Mouse (Mus musculus): ENCODE measurements around the gene Olfr1155. TPM values are rescaled to one million over a fixed set of nuclear protein-coding genes. Genes with fewer than 3 reads are reported as not detected.

The Olfr1155 gene
- polyA plus RNA-seq (2021) = not detected

DNA sequence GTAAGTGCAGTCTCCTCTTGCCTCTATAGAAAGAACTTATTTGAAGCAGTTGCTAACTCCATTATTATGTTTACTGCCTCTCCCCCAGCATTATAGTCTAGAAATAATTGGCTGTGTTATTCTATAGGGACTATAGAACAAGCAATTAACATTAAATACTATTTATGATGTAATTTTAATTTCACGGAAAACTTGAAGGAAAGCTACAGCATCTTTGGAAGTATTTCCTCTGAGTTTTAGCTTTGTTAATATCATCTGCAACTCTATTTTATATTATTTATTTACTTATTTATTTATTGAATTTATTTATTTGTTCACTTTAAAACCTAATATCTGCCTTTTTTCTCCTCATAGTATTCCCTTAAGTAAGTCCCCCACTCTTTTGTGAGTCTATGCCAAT, at the start of gene Olfr1155:
Olfr1155 (minus strand) TSS at position 101 of the 400 bp plus-strand sequence.
- ATAC-seq = no peak
- no peak for DNase-seq (ENCODE audit: low read depth, low spot score)
- ChIA-PET CTCF (no interaction called here), POLR2A (no interaction called here)
- no peak for TF ChIP-seq CTCF (IDR thresholded peaks at IDR 0.05)
- in situ Hi-C loops (cut with MboI; ENCODE audit: low pct_unique_long_range_greater_than_20kb) = no loop called here
- H3K27me3 ChIP-seq = no peaks in the 10 kb centered on the region

DNA sequence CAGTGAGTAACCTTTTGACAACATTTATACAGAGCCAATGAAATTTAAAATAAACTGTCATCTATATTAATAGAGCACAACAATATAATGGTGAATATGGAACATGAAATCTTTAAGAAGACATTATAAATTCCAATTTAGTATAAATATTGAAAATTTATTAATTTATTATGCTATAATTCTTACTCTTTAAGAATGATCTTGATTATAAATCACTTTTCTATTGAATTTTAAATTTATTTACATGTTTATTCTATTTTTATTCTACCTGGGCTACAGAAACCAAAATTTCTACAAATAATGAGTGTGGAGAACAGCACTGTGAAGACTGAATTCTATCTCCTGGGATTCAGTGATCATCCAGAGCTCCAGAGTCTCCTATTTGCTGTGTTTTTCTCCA, 44.9 kb upstream of the Olfr1155 start, which contains the start of gene Olfr1158:
Olfr1158 (plus strand) TSS at position 301 of the 400 bp plus-strand sequence.
- H3K27me3 ChIP-seq = no peaks in the 10 kb centered on the region
- ATAC-seq (no peak), DNase-seq (ENCODE audit: low read depth, low spot score) (no peak)
- TF ChIP-seq CTCF (IDR thresholded peaks at IDR 0.05) = no peak
- POLR2A ChIA-PET = no interaction called here
- CTCF ChIA-PET = no interaction called here
- in situ Hi-C loops (cut with MboI; ENCODE audit: low pct_unique_long_range_greater_than_20kb) = no loop called here

DNA sequence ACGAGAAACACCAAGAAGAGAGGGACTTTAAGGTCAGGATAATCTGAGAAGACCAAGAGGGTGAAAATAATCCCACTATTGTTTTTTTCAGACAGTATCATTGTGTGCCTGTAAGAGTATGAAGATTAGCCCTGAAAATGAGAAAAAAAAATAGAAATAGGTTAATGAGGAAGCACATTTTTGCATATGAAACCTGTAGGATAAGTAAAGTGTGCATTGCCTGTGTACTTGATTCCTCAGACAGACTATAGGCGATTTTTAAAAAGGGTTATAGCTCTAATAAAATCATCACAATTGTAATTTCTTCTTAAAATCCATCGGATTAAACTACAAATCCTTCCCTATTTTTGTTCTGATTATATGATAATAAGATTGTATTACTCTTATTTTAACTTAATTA, 29.6 kb upstream of the Olfr1155 start, which contains the start of gene Olfr74:
Olfr74 (minus strand) TSS at position 101 of the 400 bp plus-strand sequence.
- DNase-seq (ENCODE audit: low read depth, low spot score) (no peak), ATAC-seq (no peak)
- POLR2A ChIA-PET = interaction anchor here (0.6 kb wide), 1 partner anchor 10 kb away, joined by 3 read pairs; no protein-coding TSS in a partner anchor
- CTCF ChIA-PET = no interaction called here
- no peaks in the 10 kb centered on the region for H3K27me3 ChIP-seq
- TF ChIP-seq CTCF (IDR thresholded peaks at IDR 0.05) = no peak
- in situ Hi-C loops (cut with MboI; ENCODE audit: low pct_unique_long_range_greater_than_20kb) = no loop called here

DNA sequence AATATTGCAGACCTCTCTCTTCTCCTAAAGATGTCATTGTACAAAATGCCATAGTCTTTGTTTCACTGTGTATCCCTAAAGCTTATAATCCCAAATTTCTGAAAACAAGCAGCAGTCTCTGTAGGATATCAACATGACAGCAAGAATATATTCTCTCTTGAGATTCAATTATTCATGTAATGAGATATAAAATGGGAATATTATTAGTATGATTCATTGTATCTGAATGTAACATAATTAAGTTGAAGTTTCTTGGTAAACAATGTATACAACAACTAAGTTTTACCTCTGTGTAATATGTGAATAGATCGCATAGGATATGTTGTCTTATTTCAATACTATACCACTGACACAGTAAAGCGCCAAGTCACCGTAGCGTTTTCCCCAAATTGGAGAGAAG, 23.3 kb upstream of the Olfr1155 start, which contains the start of gene Olfr1157:
Olfr1157 (minus strand) TSS at position 101 of the 400 bp plus-strand sequence.
- ChIA-PET POLR2A (no interaction called here), CTCF (no interaction called here)
- in situ Hi-C loops (cut with MboI; ENCODE audit: low pct_unique_long_range_greater_than_20kb) = no loop called here
- TF ChIP-seq CTCF (IDR thresholded peaks at IDR 0.05) = no peak
- ATAC-seq (no peak), DNase-seq (ENCODE audit: low read depth, low spot score) (no peak)
- H3K27me3 ChIP-seq = no peaks in the 10 kb centered on the region

DNA sequence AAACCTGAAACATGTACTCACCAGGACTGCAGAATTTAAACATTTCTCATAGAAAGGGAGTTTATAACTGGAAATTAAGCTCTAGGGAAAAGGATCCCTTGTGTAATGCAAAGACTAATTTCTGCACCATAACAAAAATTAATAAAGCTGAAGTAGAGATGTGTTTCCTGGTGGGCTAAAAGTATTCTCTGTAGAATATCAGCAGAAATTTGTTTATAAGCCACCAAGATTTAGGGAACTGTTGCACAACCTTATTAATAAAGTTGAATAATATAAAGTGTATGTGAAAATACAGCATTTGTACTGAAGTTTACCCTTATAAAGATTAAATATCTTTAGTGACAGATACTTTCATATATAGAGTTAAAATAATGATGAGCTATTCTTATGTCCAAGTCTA, 8.1 kb upstream of the Olfr1155 start, which contains the start of gene Olfr1156:
Olfr1156 (minus strand) TSS at position 101 of the 400 bp plus-strand sequence.
- no peak for DNase-seq (ENCODE audit: low read depth, low spot score)
- H3K27me3 ChIP-seq = no peaks in the 10 kb centered on the region
- TF ChIP-seq CTCF (IDR thresholded peaks at IDR 0.05) = no peak
- ChIA-PET CTCF (no interaction called here), POLR2A (no interaction called here)
- in situ Hi-C loops (cut with MboI; ENCODE audit: low pct_unique_long_range_greater_than_20kb) = no loop called here
- ATAC-seq = no peak

DNA sequence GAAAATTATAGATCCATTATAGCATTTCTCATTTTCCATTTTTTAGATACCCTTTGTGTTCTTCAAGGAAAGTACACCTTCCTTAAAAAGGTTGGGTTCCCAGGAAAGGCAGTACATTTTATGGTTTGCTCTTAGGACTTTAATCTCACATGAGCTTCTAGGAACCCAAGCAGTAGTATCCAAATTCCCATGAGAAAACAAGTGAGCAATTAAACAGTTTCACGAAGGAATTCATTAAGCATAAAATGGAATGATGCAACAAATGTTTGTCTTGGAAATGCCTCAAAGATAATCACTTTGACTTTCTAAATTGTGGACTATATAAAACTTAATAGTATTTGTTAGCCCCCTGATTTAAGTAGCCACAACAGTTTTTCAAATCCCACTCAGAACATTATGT, 39.9 kb downstream of the Olfr1155 start, which contains the start of gene Olfr1154:
Olfr1154 (minus strand) TSS at position 101 of the 400 bp plus-strand sequence.
- no peak for TF ChIP-seq CTCF (IDR thresholded peaks at IDR 0.05)
- no peaks in the 10 kb centered on the region for H3K27me3 ChIP-seq
- ChIA-PET CTCF (no interaction called here), POLR2A (no interaction called here)
- in situ Hi-C loops (cut with MboI; ENCODE audit: low pct_unique_long_range_greater_than_20kb) = no loop called here
- no peak for ATAC-seq
- no peak for DNase-seq (ENCODE audit: low read depth, low spot score)

DNA sequence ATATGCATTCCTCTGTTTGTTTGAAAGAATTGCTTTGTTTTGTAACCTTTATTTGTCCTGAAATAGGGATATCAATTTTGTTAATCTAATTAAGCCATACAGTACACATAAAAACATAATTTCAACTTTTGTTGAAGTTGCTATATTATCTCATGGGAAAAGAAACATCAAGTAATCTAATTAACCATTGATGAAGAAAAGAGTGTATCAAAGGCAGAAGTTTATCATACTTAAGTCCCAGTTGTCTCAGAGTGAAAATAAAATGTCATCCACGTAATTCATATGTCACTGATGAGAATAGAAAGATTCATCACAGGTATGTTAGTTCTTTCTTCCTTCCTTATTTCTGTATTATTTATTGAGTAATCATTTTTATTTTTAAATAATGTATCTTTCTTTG, 50.3 kb downstream of the Olfr1155 start, which contains the start of gene Olfr1153:
Olfr1153 (plus strand) TSS at position 301 of the 400 bp plus-strand sequence.
- CTCF ChIA-PET = no interaction called here
- in situ Hi-C loops (cut with MboI; ENCODE audit: low pct_unique_long_range_greater_than_20kb) = no loop called here

More for the DNA sequence above, 50.3 kb downstream of the Olfr1155 start, which contains the start of gene Olfr1153:
- ATAC-seq (no peak), DNase-seq (ENCODE audit: low read depth, low spot score) (no peak)
- H3K27me3 ChIP-seq = no peaks in the 10 kb centered on the region
- POLR2A ChIA-PET = no interaction called here
- no peak for TF ChIP-seq CTCF (IDR thresholded peaks at IDR 0.05)

Other genes starting within 250 kb of the Olfr1155 start
- gene Olfr1137, start 232.0 kb downstream of the Olfr1155 start, polyA plus RNA-seq (2021) = not detected
- not detected for gene Olfr1138, start 205.2 kb downstream of the Olfr1155 start, polyA plus RNA-seq (2021)
- gene Olfr1140, start 201.4 kb downstream of the Olfr1155 start, polyA plus RNA-seq (2021) = not detected
- not detected for gene Olfr1141, start 191.1 kb downstream of the Olfr1155 start, polyA plus RNA-seq (2021)
- not detected for gene Olfr152, start 165.7 kb downstream of the Olfr1155 start, polyA plus RNA-seq (2021)
- not detected for gene Olfr1143, start 144.5 kb downstream of the Olfr1155 start, polyA plus RNA-seq (2021)
- not detected for gene Olfr1145, start 135.3 kb downstream of the Olfr1155 start, polyA plus RNA-seq (2021)
- not detected for gene Olfr1148, start 114.6 kb downstream of the Olfr1155 start, polyA plus RNA-seq (2021)
- not detected for gene Olfr1150-ps1, start 101.1 kb downstream of the Olfr1155 start, polyA plus RNA-seq (2021)
- gene Olfr1151, start 89.3 kb downstream of the Olfr1155 start, polyA plus RNA-seq (2021) = not detected
- gene Olfr1152, start 78.6 kb downstream of the Olfr1155 start, polyA plus RNA-seq (2021) = 0.01 TPM
- not detected for gene Olfr1153, start 50.2 kb downstream of the Olfr1155 start, polyA plus RNA-seq (2021)
- gene Olfr1154, start 40.0 kb downstream of the Olfr1155 start, polyA plus RNA-seq (2021) = not detected
- 0.01 TPM for gene Olfr1156, start 8.0 kb upstream of the Olfr1155 start, polyA plus RNA-seq (2021)
- gene Olfr1157, start 23.2 kb upstream of the Olfr1155 start, polyA plus RNA-seq (2021) = not detected
- gene Olfr74, start 29.5 kb upstream of the Olfr1155 start, polyA plus RNA-seq (2021) = not detected
- gene Olfr1158, start 45.0 kb upstream of the Olfr1155 start, polyA plus RNA-seq (2021) = not detected
- not detected for gene Olfr1160, start 63.1 kb upstream of the Olfr1155 start, polyA plus RNA-seq (2021)
- not detected for gene Olfr1161, start 77.6 kb upstream of the Olfr1155 start, polyA plus RNA-seq (2021)
- not detected for gene Olfr73, start 92.6 kb upstream of the Olfr1155 start, polyA plus RNA-seq (2021)
- not detected for gene Olfr1162, start 106.0 kb upstream of the Olfr1155 start, polyA plus RNA-seq (2021)
- gene Olfr1163, start 126.7 kb upstream of the Olfr1155 start, polyA plus RNA-seq (2021) = not detected
- not detected for gene Olfr1164, start 148.8 kb upstream of the Olfr1155 start, polyA plus RNA-seq (2021)
- not detected for gene Olfr1166, start 183.1 kb upstream of the Olfr1155 start, polyA plus RNA-seq (2021)
- not detected for gene Olfr1167, start 210.1 kb upstream of the Olfr1155 start, polyA plus RNA-seq (2021)
- not detected for gene Olfr1168, start 236.7 kb upstream of the Olfr1155 start, polyA plus RNA-seq (2021)

Data from Patski (cell line).